Mouse (Mus musculus) kidney, adult 8-10 months (tissue): ENCODE results near the gene Dhrs7.

Source experiments
- DNase-seq, 2 experiments: peaks; one replicate each; pipeline ENCODE4 v3.0.0; 2022

The Dhrs7 gene

GRCm38 (mm10) chr12:72654698-72655097 lies 10.0 kb downstream of the Dhrs7 start:
- DNase-seq, result peak; percentile 20 to 65

GRCm38 (mm10) chr12:72649611-72650330 lies 14.9 kb downstream of the Dhrs7 start, which contains the start of gene Gm4756:
Gm4756 (minus strand) TSS chr12:72649661.
- DNase-seq, result no peak

- DNase-seq, result no peak
Measured at GRCm38 (mm10) chr12:72648921-72649320, 15.8 kb downstream of the Dhrs7 start.

- no peak for DNase-seq
Measured at GRCm38 (mm10) chr12:72638025-72638424, 26.7 kb downstream of the Dhrs7 start.

GRCm38 (mm10) chr12:72628751-72629150 lies 36.0 kb downstream of the Dhrs7 start:
- DNase-seq, result peak in 1 of 2 experiments; percentile 25

- no peak for DNase-seq
Measured at GRCm38 (mm10) chr12:72622853-72623496, 41.7 kb downstream of the Dhrs7 start.

- no peak for DNase-seq
Measured at GRCm38 (mm10) chr12:72621441-72621840, 43.3 kb downstream of the Dhrs7 start.

GRCm38 (mm10) chr12:72620856-72621255 lies 43.9 kb downstream of the Dhrs7 start:
- DNase-seq, result no peak

- DNase-seq, result no peak
Measured at GRCm38 (mm10) chr12:72612053-72612452, 52.7 kb downstream of the Dhrs7 start.
